Mouse (Mus musculus): ENCODE data around the gene Aox3.

GRCm38 (mm10) chr1:58107066-58107465 lies 5.9 kb upstream of the Aox3 start:
- TF ChIP-seq CHD2 (IDR thresholded peaks at IDR 0.05; ENCODE audit: low read depth, low read length) = no peak
- no peak for TF ChIP-seq HCFC1 (IDR thresholded peaks at IDR 0.05; ENCODE audit: borderline replicate concordance, insufficient read depth, low read length)
- TF ChIP-seq ZC3H11A (IDR thresholded peaks at IDR 0.05; ENCODE audit: borderline replicate concordance, low read depth, low read length) = no peak
- no peak for TF ChIP-seq MAFK (IDR thresholded peaks at IDR 0.05; ENCODE audit: insufficient read depth, low read depth, low read length)

All from ES-E14 (cell line).